Mouse (Mus musculus) liver, adult 2 months (tissue): ENCODE measurements around the gene Prickle1. TPM values are rescaled to one million over a fixed set of nuclear protein-coding genes. Genes with fewer than 3 reads are reported as not detected.

Experiments used
- DNase-seq: peaks from one replicate; pipeline ENCODE4 v3.0.0-alpha.2; 2011; ENCODE audit warnings: low read depth, low spot score; ENCODE audit errors: extremely low read depth
- H3K27ac ChIP-seq: fragments of 200-500 bp; replicated peaks from 2 replicates; pipeline ENCODE4 v1.5.1; 2012; ENCODE audit warnings: low read depth, mild to moderate bottlenecking, control low read depth, inconsistent platforms, low read length; ENCODE audit not compliant: insufficient read depth
- H3K27me3 ChIP-seq: fragments of 200-500 bp; 2 replicates; pipeline ENCODE4 v1.6.1; 2012; ENCODE audit warnings: mild to moderate bottlenecking, moderate library complexity, low read length, inconsistent platforms; ENCODE audit not compliant: control insufficient read depth, insufficient read depth
- H3K36me3 ChIP-seq: fragments of 200-500 bp; 2 replicates; pipeline ENCODE4 v1.6.1; 2012; ENCODE audit warnings: low read length, inconsistent platforms; ENCODE audit not compliant: control insufficient read depth, insufficient read depth
- H3K4me1 ChIP-seq: fragments of 200-500 bp; 2 replicates; pipeline ENCODE4 v1.6.1; 2011; ENCODE audit warnings: low read length; ENCODE audit not compliant: control insufficient read depth, insufficient read depth
- H3K4me3 ChIP-seq: fragments of 200-500 bp; 2 replicates; pipeline ENCODE4 v1.5.1; 2011; ENCODE audit warnings: low read depth, mild to moderate bottlenecking, control low read depth, low read length, moderate library complexity; ENCODE audit not compliant: insufficient read depth
- H3K79me2 ChIP-seq: fragments of 200-500 bp; 2 replicates; pipeline ENCODE4 v1.6.1; 2012; ENCODE audit warnings: inconsistent platforms, mild to moderate bottlenecking, low read length, moderate library complexity; ENCODE audit not compliant: control insufficient read depth, insufficient read depth
- H3K9ac ChIP-seq: fragments of 200-500 bp; 2 replicates; pipeline ENCODE4 v1.6.1; 2012; ENCODE audit warnings: low read depth, mild to moderate bottlenecking, control low read depth, inconsistent platforms, low read length
- CTCF ChIP-seq: fragments of 200-500 bp; IDR thresholded peaks from 2 replicates; pipeline ENCODE4 v1.5.1; 2011; ENCODE audit warnings: low read depth, low read length, control low read depth
- POLR2A ChIP-seq: fragments of 200-500 bp; IDR thresholded peaks from 2 replicates; pipeline ENCODE4 v1.6.1; 2011; ENCODE audit warnings: low read length, control low read depth; ENCODE audit not compliant: insufficient read depth; ENCODE audit errors: extremely low read depth
- WGBS: fragments of 180-500 bp; shearing (Covaris S2); methylation state at CpG from one replicate; pipeline ENCODE4 v1.1.7; 2018; 5-methylcytosine and 5-hydroxymethylcytosine counted together
- polyA plus RNA-seq: library from polyadenylated mRNA; depleted of rRNA; stranded (reverse); fragments of >200 nt; gene quantifications from 2 replicates; pipeline ENCODE4 v1.2.3, GENCODE M21; 2012
- total RNA-seq: library from RNA; depleted of rRNA; stranded (reverse); fragments of >200 nt; gene quantifications from 2 replicates; pipeline ENCODE4 v1.2.3, GENCODE M21; 2014

Gene Prickle1
- total and polyA plus RNA-seq, 2 experiments, result 1.2 to 1.9 TPM

GRCm38 (mm10) chr15:93629201-93629600 is 33.5 kb upstream of the Prickle1 start:
- H3K9ac ChIP-seq, result no peak overlapping the region
- TF ChIP-seq CTCF (no peak), POLR2A (no peak)
- H3K4me1 ChIP-seq, result no peaks in the 10 kb centered on the region
- no peaks in the 10 kb centered on the region for H3K79me2 ChIP-seq
- no peaks in the 10 kb centered on the region for H3K27me3 ChIP-seq
- no peaks in the 10 kb centered on the region for H3K36me3 ChIP-seq
- DNase-seq, result no peak
- H3K27ac ChIP-seq, result 0 out of 2 replicates have a peak overlapping the region, but pooled peaks have one; percentile 24
- 88% methylated on average over 9 of the region's 9 CpGs for WGBS
- H3K4me3 ChIP-seq, result no peak overlapping the region

GRCm38 (mm10) chr15:93627836-93628797 is 32.4 kb upstream of the Prickle1 start:
- Histone ChIP-seq H3K4me1 (no peaks in the 10 kb centered on the region), H3K9ac (no peak overlapping the region), H3K4me3 (no peak overlapping the region; the same call in none of the 2 replicates), H3K36me3 (no peaks in the 10 kb centered on the region), H3K27me3 (no peaks in the 10 kb centered on the region), H3K79me2 (no peaks in the 10 kb centered on the region), H3K27ac (peak overlapping the region; percentile 86)
- TF ChIP-seq CTCF (no peak), POLR2A (no peak)
- peak; percentile 13 for DNase-seq
- WGBS, result 56% methylated on average over 21 of the region's 21 CpGs

GRCm38 (mm10) chr15:93619551-93619950 is 23.9 kb upstream of the Prickle1 start:
- TF ChIP-seq CTCF, result no peak
- TF ChIP-seq POLR2A, result no peak
- H3K27me3 ChIP-seq, result no peaks in the 10 kb centered on the region
- H3K4me3 ChIP-seq, result no peak overlapping the region
- no peaks in the 10 kb centered on the region for H3K79me2 ChIP-seq
- WGBS, result 81% methylated on average over 4 of the region's 4 CpGs
- H3K4me1 ChIP-seq, result no peaks in the 10 kb centered on the region
- no peak for DNase-seq
- no peak overlapping the region for H3K9ac ChIP-seq
- no peaks in the 10 kb centered on the region for H3K36me3 ChIP-seq
- H3K27ac ChIP-seq, result no peak overlapping the region

- DNase-seq, result no peak
- H3K79me2 ChIP-seq, result no peaks in the 10 kb centered on the region
- 82% methylated on average over 6 of the region's 6 CpGs for WGBS
- H3K4me1 ChIP-seq, result no peaks in the 10 kb centered on the region
- no peak overlapping the region for H3K9ac ChIP-seq
- H3K4me3 ChIP-seq, result no peak overlapping the region
- TF ChIP-seq CTCF (no peak), POLR2A (no peak)
- H3K27ac ChIP-seq, result no peak overlapping the region
- H3K27me3 ChIP-seq, result no peaks in the 10 kb centered on the region
- no peaks in the 10 kb centered on the region for H3K36me3 ChIP-seq
Measured at GRCm38 (mm10) chr15:93618442-93619150, 22.9 kb upstream of the Prickle1 start.

GRCm38 (mm10) chr15:93616277-93616676 is 20.6 kb upstream of the Prickle1 start:
- no peak overlapping the region for H3K4me3 ChIP-seq
- 96% methylated on average over 4 of the region's 4 CpGs for WGBS

GRCm38 (mm10) chr15:93615031-93615430 is 19.3 kb upstream of the Prickle1 start:
- DNase-seq, result no peak
- TF ChIP-seq CTCF, result no peak
- no peak for TF ChIP-seq POLR2A
- WGBS, result 82% methylated on average over 3 of the region's 3 CpGs

More at GRCm38 (mm10) chr15:93616277-93616676, 20.6 kb upstream of the Prickle1 start:
- Histone ChIP-seq H3K79me2 (no peaks in the 10 kb centered on the region), H3K9ac (no peak overlapping the region), H3K27me3 (no peaks in the 10 kb centered on the region), H3K4me1 (no peaks in the 10 kb centered on the region), H3K27ac (no peak overlapping the region), H3K36me3 (no peaks in the 10 kb centered on the region)
- DNase-seq, result no peak
- TF ChIP-seq CTCF (no peak), POLR2A (no peak)

More at GRCm38 (mm10) chr15:93615031-93615430, 19.3 kb upstream of the Prickle1 start:
- Histone ChIP-seq H3K36me3 (no peaks in the 10 kb centered on the region), H3K4me1 (no peaks in the 10 kb centered on the region), H3K27ac (no peak overlapping the region), H3K79me2 (no peaks in the 10 kb centered on the region), H3K4me3 (no peak overlapping the region), H3K27me3 (no peaks in the 10 kb centered on the region), H3K9ac (no peak overlapping the region)
